8 mouse cellular contexts compared by ENCODE assay signal in the genomic region with DNA sequence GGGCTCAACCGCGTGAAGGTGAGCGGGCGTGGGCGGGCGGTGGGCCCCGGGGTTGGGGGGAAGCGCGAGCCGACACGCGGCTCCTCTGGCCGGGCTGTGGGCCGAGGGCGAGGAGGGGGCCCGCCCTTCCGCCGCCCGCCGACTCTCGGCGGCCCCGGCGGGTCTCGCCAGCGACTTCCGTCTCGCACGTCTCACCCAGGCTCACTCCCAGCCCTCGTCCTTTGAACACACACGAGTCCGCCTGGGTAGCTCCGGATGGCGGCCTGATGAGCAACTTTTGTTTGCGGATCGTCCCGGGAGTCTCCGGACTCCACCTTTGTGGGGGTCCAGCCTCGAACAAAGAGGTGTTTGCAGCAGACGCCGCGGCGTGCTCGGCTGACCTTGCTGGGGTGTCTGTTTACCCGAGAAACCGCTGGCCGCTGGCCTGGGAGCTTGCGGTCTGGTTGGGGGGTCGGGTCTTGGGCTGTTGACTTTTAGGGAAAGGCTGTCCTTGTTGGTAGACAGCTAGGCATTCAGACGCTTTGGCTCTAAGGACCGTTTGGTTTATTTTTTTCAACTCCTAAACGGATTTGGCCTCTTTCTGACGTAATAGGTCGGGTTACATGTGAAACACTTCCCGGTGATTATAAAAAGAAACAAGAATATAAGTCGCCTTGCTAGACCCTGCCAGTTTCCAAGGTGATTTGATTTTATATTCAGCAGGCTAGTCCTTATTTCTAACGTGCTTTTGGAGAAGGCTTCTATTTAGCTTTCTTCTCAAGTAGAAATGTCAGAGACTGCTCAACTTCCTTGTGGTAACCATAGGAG. TPM values are rescaled to one million over a fixed set of nuclear protein-coding genes. Genes with fewer than 3 reads are reported as not detected.
A peak's percentile ranks its signal among the peaks of the same experiment; 100 is the strongest.
DNase-seq lines count a peak whose midpoint lies in the region; ATAC-seq lines count a peak whose summit lies in the region.

No protein-coding gene starts in this region.

- peaks cover 23% of the 10 kb centered on the region for H3K36me3 ChIP-seq in liver, embryonic 15.5 days (replicated peaks)

- H3K9me3 ChIP-seq in liver, embryonic 15.5 days (replicated peaks), result no peaks in the 10 kb centered on the region

- ATAC-seq in inflammation-experienced regulatory T-cells, adult 6 months, result peak; percentile 53
- ATAC-seq in liver, embryonic 15.5 days (ENCODE audit: insufficient read depth), result peak; percentile 60

- H3K4me3 ChIP-seq in liver, embryonic 15.5 days (replicated peaks), result peak overlapping the region; percentile 89

- under 1% methylated on average over 57 of the region's 57 CpGs for WGBS in liver, embryonic 15.5 days (ENCODE audit: insufficient replicate concordance)

- DNase-seq in urinary bladder, postnatal 14 days (ENCODE audit: low spot score), result peak; percentile 55
- DNase-seq in urinary bladder, postnatal 10 days (ENCODE audit: low spot score), result no peak
- DNase-seq in c-Kit-negative CD71-positive TER-119-positive erythroid progenitor cells, embryonic 14.5 days (ENCODE audit: low read depth, low spot score), result peak; percentile 47
- peak; percentile 53 for DNase-seq in forelimb bud, embryonic 11.5 days (ENCODE audit: low read depth, low spot score)
- peak; percentile 71 to 73 for DNase-seq in natural killer cell, adult 2 months (ENCODE audit: low spot score in 2 of 2)
- DNase-seq in testis, postnatal 14 days (ENCODE audit: low spot score), result peak; percentile 77

- H3K4me2 ChIP-seq in liver, embryonic 15.5 days, result peak overlapping the region; percentile 81

- H3K27ac ChIP-seq in liver, embryonic 15.5 days (replicated peaks), result peak overlapping the region; percentile 97

- H3K9ac ChIP-seq in liver, embryonic 15.5 days, result peak overlapping the region; percentile 93

- H3K4me1 ChIP-seq in liver, embryonic 15.5 days (replicated peaks), result peaks cover 35% of the 10 kb centered on the region

- no peaks in the 10 kb centered on the region for H3K27me3 ChIP-seq in liver, embryonic 15.5 days

RNA-seq across cellular contexts. Expression of gene Gng5, which starts 0.6 kb away (rescaled TPM):
- polyA plus RNA-seq in inflammation-experienced regulatory T-cells, adult 6 months (2017; shearing (Covaris generic)), result 100 to 1,000 TPM; 359 to 368 (median 360) TPM
- 458 and 540 TPM in 2 replicates for polyA plus RNA-seq in liver, embryonic 15.5 days (2015; fragmentation: Nextera tagmentation; extraction: Ambion mirVana)

RNA-seq across cellular contexts. Expression of gene Spata1, which starts 0.7 kb away (rescaled TPM):
- polyA plus RNA-seq in inflammation-experienced regulatory T-cells, adult 6 months (2017; shearing (Covaris generic)), result 10 to 100 TPM in 1 of 3 experiments, 1 to 10 TPM in 2; 7.9 to 10.4 (median 9.6) TPM
- polyA plus RNA-seq in liver, embryonic 15.5 days (2015; fragmentation: Nextera tagmentation; extraction: Ambion mirVana), result 0.96 and 1.3 TPM in 2 replicates

RNA-seq across cellular contexts. Expression of gene Rpf1, which starts 21.0 kb away (rescaled TPM):
- 10 to 100 TPM; 47.4 to 53.6 (median 50.6) TPM for polyA plus RNA-seq in inflammation-experienced regulatory T-cells, adult 6 months (2017; shearing (Covaris generic))
- polyA plus RNA-seq in liver, embryonic 15.5 days (2015; fragmentation: Nextera tagmentation; extraction: Ambion mirVana), result 25.7 and 25.9 TPM in 2 replicates

RNA-seq across cellular contexts. Expression of gene Ctbs, which starts 50.6 kb away (rescaled TPM):
- 10 to 100 TPM in 1 of 3 experiments, 1 to 10 TPM in 2; 5.9 to 10.2 (median 7.2) TPM for polyA plus RNA-seq in inflammation-experienced regulatory T-cells, adult 6 months (2017; shearing (Covaris generic))
- polyA plus RNA-seq in liver, embryonic 15.5 days (2015; fragmentation: Nextera tagmentation; extraction: Ambion mirVana), result 5.3 and 5.4 TPM in 2 replicates
